Mouse (Mus musculus) layer of hippocampus, adult 8-10 months (tissue): ENCODE results near the gene Slx4ip. TPM values are rescaled to one million over a fixed set of nuclear protein-coding genes. Genes with fewer than 3 reads are reported as not detected.

Experiments
- DNase-seq, 2 experiments: peaks; one replicate each; pipeline ENCODE4 v3.0.0; 2022; ENCODE audit warnings: low spot score in 2 of 2
- total RNA-seq, 4 experiments: library from RNA; stranded (reverse); gene quantifications; 2 replicates each; pipeline ENCODE4 v1.2.4; 2022

The Slx4ip gene
- total RNA-seq, 4 experiments from 2014 or later, result 5.4 to 9.5 (median 7.5) TPM

DNA sequence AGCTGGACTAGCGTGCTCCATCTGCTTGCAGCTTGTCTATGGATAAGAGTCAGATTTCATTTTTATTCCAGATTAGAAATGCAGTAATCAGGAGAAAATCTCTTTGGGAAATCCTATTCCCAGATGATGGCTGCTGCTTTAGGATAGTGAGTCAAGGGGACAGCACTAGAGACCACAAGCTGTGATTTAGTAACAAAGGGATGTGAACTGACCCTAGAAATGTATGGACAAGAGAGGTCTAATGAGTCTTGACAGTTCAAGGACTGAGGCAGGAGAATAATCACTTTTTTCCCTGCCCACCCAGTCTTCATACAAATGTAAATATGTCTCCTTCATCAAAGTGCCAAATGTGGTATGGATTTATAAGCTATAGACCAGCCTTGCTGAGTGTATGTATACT lies 172.8 kb downstream of the Slx4ip start:
- DNase-seq, result no peak

DNA sequence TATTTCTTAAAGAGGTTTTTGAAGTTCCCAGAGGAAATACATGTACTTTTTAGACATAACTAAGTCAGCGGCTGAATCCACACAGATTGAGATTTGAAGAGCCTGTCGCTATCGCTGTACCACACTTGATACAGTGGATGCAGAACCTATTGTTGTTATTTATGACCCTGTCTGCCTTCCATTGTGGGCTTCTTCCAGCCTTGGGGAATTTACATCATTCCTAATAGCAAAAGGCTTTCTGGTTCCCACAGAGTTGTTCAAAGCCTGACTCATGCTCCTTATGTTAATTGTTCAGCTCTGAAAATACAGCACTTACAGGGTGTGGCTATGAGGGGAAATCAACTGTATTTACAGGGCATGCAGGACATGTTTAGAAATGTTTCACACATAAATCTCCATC lies 173.5 kb downstream of the Slx4ip start:
- no peak for DNase-seq

- DNase-seq, result no peak
These were observed 176.6 kb downstream of the Slx4ip start for GRCm38 (mm10) chr2:137067479-137068110.

DNA sequence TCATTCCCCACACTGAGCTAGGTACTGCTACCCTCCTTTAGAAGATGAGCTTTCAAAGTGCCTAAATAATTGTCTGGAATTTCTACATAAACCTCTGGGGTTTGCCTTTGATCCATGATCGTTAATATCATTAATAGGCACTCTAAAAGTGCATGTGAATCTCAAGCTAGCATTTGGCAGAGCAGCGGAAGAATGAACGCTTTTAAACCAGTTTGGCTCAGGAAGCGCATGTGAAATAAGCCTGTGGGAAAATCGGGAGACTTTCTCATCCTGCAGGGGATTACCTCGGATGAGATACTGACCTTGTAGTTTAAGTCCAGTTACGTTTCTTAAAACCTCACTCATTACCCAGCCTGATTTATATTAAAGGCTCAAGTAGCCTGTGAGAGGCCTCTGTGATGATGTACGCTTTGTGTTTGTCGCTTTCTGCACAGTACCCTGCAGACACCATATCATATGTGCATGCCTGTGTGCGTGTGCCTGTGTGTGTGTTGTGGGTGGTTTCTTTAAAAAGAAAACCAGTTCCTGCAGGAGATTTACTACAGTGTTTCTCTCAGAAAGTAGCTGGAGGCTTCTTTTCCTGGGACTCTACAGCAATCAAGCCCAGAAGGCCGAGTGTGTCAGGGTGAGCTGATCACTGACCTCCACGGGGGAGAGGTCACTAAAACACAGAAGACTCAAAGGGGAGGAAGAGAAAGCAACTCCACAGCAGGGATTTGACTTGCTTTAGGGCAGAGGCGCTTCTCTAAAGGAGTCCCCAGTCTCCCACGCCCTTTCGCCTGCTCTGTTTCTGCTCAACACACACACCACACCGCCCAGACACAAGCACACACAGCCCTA lies 182.7 kb downstream of the Slx4ip start:
- DNase-seq, result no peak

DNA sequence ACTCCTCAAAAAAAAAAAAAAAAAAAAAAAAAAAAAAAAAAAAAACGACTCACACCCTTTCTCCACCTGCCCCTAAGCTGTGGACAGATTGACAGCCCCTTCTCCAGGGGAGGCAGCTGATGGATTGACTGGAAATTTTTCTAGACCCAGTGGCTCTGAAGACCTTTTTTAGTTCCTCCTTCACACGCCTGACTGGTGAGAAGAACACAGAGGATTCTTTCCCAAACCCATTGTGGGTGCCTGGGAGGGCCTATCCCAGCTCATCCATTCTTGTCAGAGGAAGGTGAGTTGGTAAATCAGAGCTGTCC lies 183.2 kb downstream of the Slx4ip start:
- DNase-seq, result no peak

- DNase-seq, result no peak
These were observed 187.8 kb downstream of the Slx4ip start for GRCm38 (mm10) chr2:137078771-137079170.

DNA sequence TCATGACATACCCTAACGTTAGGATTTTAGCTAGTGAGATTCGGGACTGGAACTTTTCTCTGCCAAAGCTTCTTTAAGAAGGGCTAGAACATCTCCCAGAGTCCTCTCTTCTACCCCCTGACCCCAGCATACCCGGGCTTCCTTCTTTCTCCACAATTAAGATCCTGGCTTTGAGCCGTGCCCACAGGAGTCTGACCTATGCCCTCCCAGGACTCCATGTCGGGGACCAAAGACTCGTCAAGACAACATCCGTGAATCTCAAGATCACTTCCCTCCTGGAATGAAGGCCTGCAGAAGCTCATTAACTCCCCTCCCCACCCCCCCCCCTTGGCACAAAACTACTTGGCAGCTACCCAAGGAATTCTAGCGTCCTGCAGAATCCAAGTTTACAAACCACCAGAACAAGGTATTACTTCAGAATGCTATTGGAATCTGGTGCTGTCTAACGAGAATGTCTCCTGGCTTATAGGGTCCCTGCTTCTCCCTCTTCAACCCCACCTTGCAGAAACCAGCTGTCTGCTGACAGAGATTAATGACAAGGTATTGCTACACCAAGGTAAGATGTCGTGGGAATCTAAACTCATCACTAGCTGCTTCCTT lies 188.8 kb downstream of the Slx4ip start:
- DNase-seq, result no peak

GRCm38 (mm10) chr2:137080468-137080867 lies 189.4 kb downstream of the Slx4ip start:
- DNase-seq, result no peak

GRCm38 (mm10) chr2:137081001-137081400 lies 190.0 kb downstream of the Slx4ip start:
- DNase-seq, result no peak

GRCm38 (mm10) chr2:137082896-137083620 lies 192.0 kb downstream of the Slx4ip start:
- DNase-seq, result peak in 1 of 2 experiments; percentile 33

DNA sequence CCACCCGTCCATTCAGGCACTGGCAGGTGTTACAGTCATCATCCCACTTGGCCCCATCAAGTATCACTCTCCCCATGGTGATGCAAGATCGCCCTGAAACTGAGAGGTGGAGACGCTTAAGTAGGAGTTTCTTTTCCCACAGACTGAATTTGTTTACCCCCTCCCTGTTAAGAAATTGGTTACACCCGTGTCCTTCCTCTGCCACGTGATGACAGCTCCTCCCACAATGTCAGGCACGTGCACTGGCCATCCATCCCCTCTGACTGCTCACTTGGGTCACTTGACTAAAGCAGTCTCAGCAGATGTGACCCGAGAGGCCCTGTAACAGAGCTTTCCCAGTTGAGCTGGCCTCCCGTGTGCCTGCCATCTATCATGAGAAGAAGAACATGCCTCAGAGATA lies 194.2 kb downstream of the Slx4ip start:
- no peak for DNase-seq

GRCm38 (mm10) chr2:137086621-137087395 lies 195.8 kb downstream of the Slx4ip start:
- no peak for DNase-seq

DNA sequence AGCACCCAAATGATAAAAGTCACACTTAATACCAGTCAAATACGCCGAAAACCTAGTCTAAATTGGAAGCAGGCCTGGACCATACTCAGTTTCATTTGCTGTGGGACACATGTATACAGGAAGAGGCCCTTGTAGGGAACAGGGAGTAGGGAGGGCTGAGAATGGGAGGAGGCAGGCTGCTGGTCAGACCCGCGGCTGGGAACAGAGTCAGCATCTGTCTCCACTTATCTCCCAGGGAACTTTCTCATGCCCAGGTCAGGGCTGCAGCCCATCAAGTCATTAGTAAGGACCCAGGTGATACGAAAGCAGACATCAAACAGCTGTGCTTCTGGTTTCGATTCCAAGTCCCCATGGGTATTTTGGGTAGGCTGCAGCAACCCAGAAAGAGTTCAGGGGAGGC lies 196.7 kb downstream of the Slx4ip start:
- DNase-seq, result no peak

DNA sequence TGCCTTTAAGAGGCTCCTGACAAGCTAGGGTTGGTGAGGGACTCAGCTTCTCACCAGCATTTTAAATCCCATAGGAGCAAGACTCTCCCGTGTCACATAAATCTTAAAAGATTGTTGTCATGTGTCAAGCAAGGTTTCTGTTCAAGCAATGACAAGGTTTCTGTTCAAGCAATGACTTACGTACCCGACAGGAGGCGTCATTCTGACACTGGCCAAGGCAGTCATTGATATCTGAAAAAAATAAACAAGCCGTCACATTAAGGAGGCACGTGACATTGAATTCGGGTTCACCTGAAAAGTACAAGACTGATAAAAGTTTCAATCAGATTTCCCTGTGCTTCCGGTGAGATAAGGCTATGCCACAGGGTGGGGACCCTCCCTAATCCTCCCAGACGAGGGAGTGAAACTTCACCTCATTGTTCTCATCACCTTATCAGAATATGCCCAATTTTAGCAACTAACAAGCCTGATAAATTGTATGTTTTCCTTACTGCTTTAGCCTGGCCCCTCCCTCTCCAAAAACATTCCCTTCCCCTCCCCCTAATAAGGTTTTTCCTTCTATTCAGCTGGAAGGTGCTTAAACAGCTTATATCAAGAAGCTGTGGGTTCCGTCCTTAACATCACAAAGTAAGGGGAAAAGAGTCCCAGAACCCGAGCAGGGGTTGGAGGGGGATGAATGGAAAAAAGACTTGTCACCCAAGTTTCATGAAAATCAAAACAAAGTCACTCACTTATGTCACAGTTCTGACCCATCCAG lies 200.9 kb downstream of the Slx4ip start:
- DNase-seq, result no peak

GRCm38 (mm10) chr2:137092523-137093297 lies 201.7 kb downstream of the Slx4ip start:
- DNase-seq, result no peak

DNA sequence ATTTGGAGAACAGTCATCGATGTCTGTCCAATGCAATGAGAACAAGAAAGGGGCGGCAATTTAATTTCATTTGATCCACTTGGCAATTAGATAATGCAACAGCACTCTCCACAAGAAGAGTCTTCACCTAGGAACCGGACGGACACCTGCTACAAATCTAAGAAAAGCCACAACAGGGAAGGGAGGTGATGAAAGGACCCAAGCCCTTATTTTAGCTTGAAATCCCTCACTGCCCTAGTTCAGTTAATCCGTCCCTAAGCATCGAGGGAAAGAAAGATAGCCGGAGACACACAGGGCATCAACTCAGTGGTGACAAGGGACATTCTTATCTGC lies 202.2 kb downstream of the Slx4ip start:
- no peak for DNase-seq

GRCm38 (mm10) chr2:137094301-137094700 lies 203.3 kb downstream of the Slx4ip start:
- no peak for DNase-seq

DNA sequence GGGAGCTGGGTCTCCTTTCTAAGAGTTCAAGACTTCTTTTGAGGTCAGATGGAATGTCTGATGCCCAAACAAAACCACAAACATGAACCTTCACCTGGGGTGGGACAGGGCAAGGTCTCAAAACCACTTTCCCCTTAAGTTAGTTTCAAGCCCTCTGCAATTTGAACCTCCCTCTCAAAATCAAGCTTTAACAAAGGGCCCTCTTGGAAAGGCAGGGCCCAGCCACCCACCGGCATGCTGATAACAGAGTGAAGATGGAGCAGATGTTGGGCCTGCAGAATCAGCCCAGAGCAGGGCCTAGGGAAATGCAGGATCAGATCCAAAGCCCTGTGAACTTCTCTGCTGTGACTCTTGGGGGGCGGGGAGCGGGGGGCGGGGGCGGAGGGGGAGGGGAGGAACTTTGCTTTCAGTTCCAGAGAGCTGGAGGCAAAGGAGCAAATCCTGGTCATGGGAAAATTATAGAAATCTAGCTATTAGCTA lies 206.0 kb downstream of the Slx4ip start:
- no peak for DNase-seq

GRCm38 (mm10) chr2:137098269-137099035 lies 207.4 kb downstream of the Slx4ip start:
- no peak for DNase-seq
